Mouse (Mus musculus): Measurements from ENCODE around the gene Tenm4. TPM values are rescaled to one million over a fixed set of nuclear protein-coding genes. Genes with fewer than 3 reads are reported as not detected.
A peak's percentile ranks its signal among the peaks of the same experiment; 100 is the strongest.

The Tenm4 gene
- polyA plus RNA-seq, 1 experiment from 2014 or later, result 51.6 TPM

GRCm38 (mm10) chr7:96643461-96644204, 472.6 kb downstream of the Tenm4 start:
- H3K36me3 ChIP-seq, result no peaks in the 10 kb centered on the region
- WGBS, result 2% methylated on average over 27 of the region's 27 CpGs
- H3K27ac ChIP-seq (replicated peaks), result no peak overlapping the region
- ATAC-seq (ENCODE audit: insufficient number of reproducible peaks, low FRiP score, low TSS enrichment, low read depth), result peak; percentile 77
- H3K27me3 ChIP-seq, result no peaks in the 10 kb centered on the region
- peaks cover 24% of the 10 kb centered on the region for H3K4me1 ChIP-seq
- peak overlapping the region; percentile 58 for H3K4me2 ChIP-seq (replicated peaks)
- 0 out of 2 replicates have a peak overlapping the region, but pooled peaks have one; percentile 21 for H3K9ac ChIP-seq
- H3K4me3 ChIP-seq (replicated peaks), result peak overlapping the region; percentile 35
- no peaks in the 10 kb centered on the region for H3K9me3 ChIP-seq (replicated peaks)

- no peaks in the 10 kb centered on the region for H3K36me3 ChIP-seq
- ATAC-seq (ENCODE audit: insufficient number of reproducible peaks, low FRiP score, low TSS enrichment, low read depth), result no peak
- H3K27me3 ChIP-seq, result no peaks in the 10 kb centered on the region
- no peak overlapping the region for H3K27ac ChIP-seq (replicated peaks)
- H3K4me3 ChIP-seq (replicated peaks), result peak overlapping the region; percentile 35
- H3K9ac ChIP-seq, result 0 out of 2 replicates have a peak overlapping the region, but pooled peaks have one; percentile 21
- H3K4me1 ChIP-seq, result peaks cover 28% of the 10 kb centered on the region
- H3K9me3 ChIP-seq (replicated peaks), result no peaks in the 10 kb centered on the region
- H3K4me2 ChIP-seq (replicated peaks), result peak overlapping the region; percentile 58
- 10% methylated on average over 7 of the region's 7 CpGs for WGBS
These were observed 473.1 kb downstream of the Tenm4 start for GRCm38 (mm10) chr7:96644205-96644531.

- H3K27ac ChIP-seq (replicated peaks), result no peak overlapping the region
- H3K9me3 ChIP-seq (replicated peaks), result no peaks in the 10 kb centered on the region
- H3K4me3 ChIP-seq (replicated peaks), result no peak overlapping the region
- no peak overlapping the region for H3K9ac ChIP-seq
- H3K36me3 ChIP-seq, result no peaks in the 10 kb centered on the region
- H3K27me3 ChIP-seq, result no peaks in the 10 kb centered on the region
- 27% methylated on average over 4 of the region's 4 CpGs for WGBS
- no peak overlapping the region for H3K4me2 ChIP-seq (replicated peaks)
- peaks cover 48% of the 10 kb centered on the region for H3K4me1 ChIP-seq
- no peak for ATAC-seq (ENCODE audit: insufficient number of reproducible peaks, low FRiP score, low TSS enrichment, low read depth)
These were observed 476.6 kb downstream of the Tenm4 start for GRCm38 (mm10) chr7:96647657-96648056.

- ATAC-seq (ENCODE audit: insufficient number of reproducible peaks, low FRiP score, low TSS enrichment, low read depth), result no peak
- peaks cover 51% of the 10 kb centered on the region for H3K4me1 ChIP-seq
- H3K9ac ChIP-seq, result no peak overlapping the region
- H3K4me3 ChIP-seq (replicated peaks), result no peak overlapping the region
- H3K27ac ChIP-seq (replicated peaks), result no peak overlapping the region
- H3K36me3 ChIP-seq, result no peaks in the 10 kb centered on the region
- no peak overlapping the region for H3K4me2 ChIP-seq (replicated peaks)
- 42% methylated on average over 2 of the region's 2 CpGs for WGBS
- no peaks in the 10 kb centered on the region for H3K27me3 ChIP-seq
- H3K9me3 ChIP-seq (replicated peaks), result no peaks in the 10 kb centered on the region
These were observed 477.6 kb downstream of the Tenm4 start for GRCm38 (mm10) chr7:96648606-96649005.

GRCm38 (mm10) chr7:96649171-96649570, 478.1 kb downstream of the Tenm4 start:
- no peak for ATAC-seq (ENCODE audit: insufficient number of reproducible peaks, low FRiP score, low TSS enrichment, low read depth)
- Histone ChIP-seq H3K9ac (no peak overlapping the region), H3K36me3 (no peaks in the 10 kb centered on the region), H3K9me3 (replicated peaks) (no peaks in the 10 kb centered on the region), H3K27me3 (no peaks in the 10 kb centered on the region), H3K4me2 (replicated peaks) (no peak overlapping the region), H3K4me3 (replicated peaks) (no peak overlapping the region), H3K27ac (replicated peaks) (no peak overlapping the region; the same call in 1 of the 2 replicates), H3K4me1 (peaks cover 45% of the 10 kb centered on the region)
- 76% methylated on average over 7 of the region's 7 CpGs for WGBS

- no peaks in the 10 kb centered on the region for H3K27me3 ChIP-seq
- H3K27ac ChIP-seq (replicated peaks), result no peak overlapping the region
- no peak overlapping the region for H3K4me2 ChIP-seq (replicated peaks)
- no peak overlapping the region for H3K4me3 ChIP-seq (replicated peaks)
- no peaks in the 10 kb centered on the region for H3K9me3 ChIP-seq (replicated peaks)
- whole genome bisulfite sequencing, result 45% methylated on average over 2 of the region's 2 CpGs
- H3K36me3 ChIP-seq, result no peaks in the 10 kb centered on the region
- no peak overlapping the region for H3K9ac ChIP-seq
- no peak for ATAC-seq (ENCODE audit: insufficient number of reproducible peaks, low FRiP score, low TSS enrichment, low read depth)
- peaks cover 39% of the 10 kb centered on the region for H3K4me1 ChIP-seq
These were observed 479.4 kb downstream of the Tenm4 start for GRCm38 (mm10) chr7:96650435-96650834.

- 27% methylated on average over 6 of the region's 6 CpGs for WGBS
These were observed 480.0 kb downstream of the Tenm4 start for GRCm38 (mm10) chr7:96651055-96651454.

GRCm38 (mm10) chr7:96651626-96652341, 480.7 kb downstream of the Tenm4 start:
- Histone ChIP-seq H3K36me3 (no peaks in the 10 kb centered on the region), H3K9me3 (replicated peaks) (no peaks in the 10 kb centered on the region), H3K27ac (replicated peaks) (no peak overlapping the region), H3K9ac (no peak overlapping the region), H3K4me3 (replicated peaks) (no peak overlapping the region), H3K4me2 (replicated peaks) (no peak overlapping the region), H3K4me1 (peaks cover 49% of the 10 kb centered on the region), H3K27me3 (no peaks in the 10 kb centered on the region)
- WGBS, result 38% methylated on average over 6 of the region's 6 CpGs
- peak; percentile 48 for ATAC-seq (ENCODE audit: insufficient number of reproducible peaks, low FRiP score, low TSS enrichment, low read depth)

More at GRCm38 (mm10) chr7:96651055-96651454, 480.0 kb downstream of the Tenm4 start:
- H3K4me2 ChIP-seq (replicated peaks), result no peak overlapping the region
- H3K9ac ChIP-seq, result no peak overlapping the region
- H3K36me3 ChIP-seq, result no peaks in the 10 kb centered on the region
- no peak for ATAC-seq (ENCODE audit: insufficient number of reproducible peaks, low FRiP score, low TSS enrichment, low read depth)
- no peak overlapping the region for H3K4me3 ChIP-seq (replicated peaks)
- H3K4me1 ChIP-seq, result peaks cover 42% of the 10 kb centered on the region
- no peaks in the 10 kb centered on the region for H3K27me3 ChIP-seq
- H3K9me3 ChIP-seq (replicated peaks), result no peaks in the 10 kb centered on the region
- no peak overlapping the region for H3K27ac ChIP-seq (replicated peaks)

GRCm38 (mm10) chr7:96652844-96653243, 481.8 kb downstream of the Tenm4 start:
- Histone ChIP-seq H3K27me3 (no peaks in the 10 kb centered on the region), H3K4me2 (replicated peaks) (no peak overlapping the region), H3K9ac (no peak overlapping the region), H3K4me3 (replicated peaks) (no peak overlapping the region), H3K4me1 (peaks cover 50% of the 10 kb centered on the region), H3K27ac (replicated peaks) (no peak overlapping the region), H3K36me3 (no peaks in the 10 kb centered on the region), H3K9me3 (replicated peaks) (no peaks in the 10 kb centered on the region)
- WGBS, result 25% methylated on average over 3 of the region's 3 CpGs
- no peak for ATAC-seq (ENCODE audit: insufficient number of reproducible peaks, low FRiP score, low TSS enrichment, low read depth)

GRCm38 (mm10) chr7:96654206-96654605, 483.2 kb downstream of the Tenm4 start:
- Histone ChIP-seq H3K4me3 (replicated peaks) (no peak overlapping the region), H3K27me3 (no peaks in the 10 kb centered on the region), H3K4me1 (peaks cover 54% of the 10 kb centered on the region), H3K9ac (no peak overlapping the region), H3K36me3 (no peaks in the 10 kb centered on the region), H3K27ac (replicated peaks) (no peak overlapping the region), H3K9me3 (replicated peaks) (no peaks in the 10 kb centered on the region), H3K4me2 (replicated peaks) (no peak overlapping the region)
- WGBS, result 68% methylated on average over 2 of the region's 2 CpGs
- ATAC-seq (ENCODE audit: insufficient number of reproducible peaks, low FRiP score, low TSS enrichment, low read depth), result no peak

- H3K9ac ChIP-seq, result no peak overlapping the region
- H3K4me1 ChIP-seq, result peaks cover 64% of the 10 kb centered on the region
- H3K4me3 ChIP-seq (replicated peaks), result no peak overlapping the region
- no peak overlapping the region for H3K4me2 ChIP-seq (replicated peaks)
- no peaks in the 10 kb centered on the region for H3K9me3 ChIP-seq (replicated peaks)
- H3K27ac ChIP-seq (replicated peaks), result no peak overlapping the region
- no peaks in the 10 kb centered on the region for H3K36me3 ChIP-seq
- ATAC-seq (ENCODE audit: insufficient number of reproducible peaks, low FRiP score, low TSS enrichment, low read depth), result no peak
- no peaks in the 10 kb centered on the region for H3K27me3 ChIP-seq
- WGBS, result 80% methylated on average over 3 of the region's 3 CpGs
These were observed 484.2 kb downstream of the Tenm4 start for GRCm38 (mm10) chr7:96655096-96655716.

Data from embryonic facial prominence, embryonic 15.5 days (tissue).